Mouse (Mus musculus): Measurements from ENCODE around the gene Cebpg. TPM values are rescaled to one million over a fixed set of nuclear protein-coding genes. Genes with fewer than 3 reads are reported as not detected.

Cebpg gene
- polyA plus RNA-seq, 1 experiment from 2014 or later = 45.7 TPM

DNA sequence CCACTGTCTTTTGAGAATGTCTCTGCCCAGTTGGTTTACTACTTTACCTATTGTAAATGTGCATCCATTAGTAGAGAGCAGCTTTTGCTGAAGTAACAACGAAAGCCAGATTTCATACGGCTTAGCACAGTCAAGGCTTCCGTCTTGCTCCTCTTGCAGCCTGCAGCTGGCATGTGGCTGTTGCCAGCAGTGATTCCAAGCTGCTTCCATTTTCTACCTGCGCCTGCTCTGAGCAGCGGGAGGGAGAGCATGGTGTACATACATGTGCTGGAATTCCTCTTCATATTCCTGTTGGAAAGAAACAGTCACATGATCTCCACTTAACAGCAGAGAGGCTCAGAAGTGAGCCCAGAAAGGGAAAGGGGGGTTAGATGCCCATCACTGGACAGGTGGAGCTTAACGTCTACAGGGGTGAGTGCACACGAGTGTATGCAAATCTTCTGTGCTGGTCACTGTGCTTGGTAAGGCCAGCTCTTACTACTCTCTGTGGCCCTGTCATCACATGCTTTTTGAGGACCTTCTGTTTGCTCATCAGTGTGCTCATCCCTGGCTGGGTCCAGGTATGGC, 53.1 kb downstream of the Cebpg start:
- Histone ChIP-seq H3K27ac (replicated peaks) (0 out of 2 replicates have a peak overlapping the region, but pooled peaks have one; percentile 23), H3K9me3 (replicated peaks) (no peaks in the 10 kb centered on the region), H3K36me3 (no peaks in the 10 kb centered on the region; the same call in 1 of the 2 replicates), H3K4me1 (peaks cover 28% of the 10 kb centered on the region), H3K27me3 (ENCODE audit: low read depth, poor library complexity, severe bottlenecking) (no peaks in the 10 kb centered on the region), H3K4me3 (no peak overlapping the region)
- DNase-seq (ENCODE audit: low spot score) = no peak
- 72% methylated on average over 7 of the region's 7 CpGs for WGBS

DNA sequence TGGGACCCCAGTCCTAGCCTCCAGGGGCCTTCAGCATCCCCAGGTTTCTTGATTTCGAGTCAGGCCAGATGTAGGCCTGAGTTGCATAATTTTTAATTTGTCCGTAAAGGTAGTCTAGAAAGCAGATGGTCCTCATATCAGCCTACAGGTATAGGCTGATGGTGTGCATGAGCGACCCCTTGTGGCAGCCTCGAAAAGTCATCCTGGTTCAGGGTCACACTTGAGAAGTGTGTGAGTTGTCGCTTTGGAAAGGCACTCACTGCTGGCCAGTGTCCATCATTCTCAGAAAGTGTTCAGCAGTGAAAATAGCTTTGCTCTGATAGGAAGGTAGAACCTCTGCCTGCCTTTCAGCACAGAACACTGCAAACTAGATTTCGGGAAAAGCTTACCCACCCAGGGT, 55.5 kb downstream of the Cebpg start:
- Histone ChIP-seq H3K4me1 (peaks cover 38% of the 10 kb centered on the region), H3K27ac (replicated peaks) (no peak overlapping the region), H3K27me3 (ENCODE audit: low read depth, poor library complexity, severe bottlenecking) (no peaks in the 10 kb centered on the region), H3K9me3 (replicated peaks) (no peaks in the 10 kb centered on the region), H3K36me3 (no peaks in the 10 kb centered on the region), H3K4me3 (no peak overlapping the region)
- peak; percentile 47 for DNase-seq (ENCODE audit: low spot score)
- 48% methylated on average over 6 of the region's 6 CpGs for WGBS

Small RNA genes within 50 kb of the gene (microRNA-seq; reads per million reads assigned to microRNA genes)
- gene Gm25033 = not detected

Other genes starting within 250 kb of the Cebpg start
- gene Chst8, start 243.9 kb downstream of the Cebpg start, polyA plus RNA-seq (2016; fragmentation: Nextera tagmentation; extraction: Ambion mirVana) = 5.3 and 9.5 TPM in 2 replicates
- 73.7 and 73.9 TPM in 2 replicates for gene Pepd, start 144.2 kb downstream of the Cebpg start, polyA plus RNA-seq (2016; fragmentation: Nextera tagmentation; extraction: Ambion mirVana)
- gene Cebpa, start 62.7 kb upstream of the Cebpg start, polyA plus RNA-seq (2016; fragmentation: Nextera tagmentation; extraction: Ambion mirVana) = 0.35 and 0.38 TPM in 2 replicates
- gene Slc7a10, start 129.8 kb upstream of the Cebpg start, polyA plus RNA-seq (2016; fragmentation: Nextera tagmentation; extraction: Ambion mirVana) = 0.17 and 0.35 TPM in 2 replicates
- gene Lrp3, start 158.9 kb upstream of the Cebpg start, polyA plus RNA-seq (2016; fragmentation: Nextera tagmentation; extraction: Ambion mirVana) = 11.9 and 13.5 TPM in 2 replicates

Data from midbrain, embryonic 10.5 days (tissue).